Mouse (Mus musculus) frontal cortex, postnatal 36 days (tissue): ENCODE results near the gene Ndufaf8.

Source experiments
- DNase-seq, 2 experiments: peaks; one replicate each; pipeline ENCODE4 v3.0.0; 2022; ENCODE audit warnings: low spot score in 2 of 2

Ndufaf8 gene

GRCm38 (mm10) chr11:120086702-120087152 is 12.0 kb upstream of the Ndufaf8 start, which contains the start of gene Cep131:
Cep131 (minus strand) TSS chr11:120086827.
- peak; percentile 95 to 98 for DNase-seq

GRCm38 (mm10) chr11:120090661-120091060 is 8.1 kb upstream of the Ndufaf8 start:
- no peak for DNase-seq

- DNase-seq, result no peak
These were observed 5.7 kb upstream of the Ndufaf8 start for GRCm38 (mm10) chr11:120092817-120093591.

- peak; percentile 73 to 78 for DNase-seq
These were observed 2.3 kb downstream of the Ndufaf8 start for GRCm38 (mm10) chr11:120101036-120101435.

GRCm38 (mm10) chr11:120103431-120103997 is 4.8 kb downstream of the Ndufaf8 start:
- DNase-seq, result no peak

GRCm38 (mm10) chr11:120107026-120107425 is 8.3 kb downstream of the Ndufaf8 start:
- DNase-seq, result no peak

GRCm38 (mm10) chr11:120107796-120108195 is 9.1 kb downstream of the Ndufaf8 start:
- no peak for DNase-seq

GRCm38 (mm10) chr11:120109558-120110210 is 11.0 kb downstream of the Ndufaf8 start:
- DNase-seq, result no peak

GRCm38 (mm10) chr11:120110554-120110953 is 11.8 kb downstream of the Ndufaf8 start:
- DNase-seq, result no peak

GRCm38 (mm10) chr11:120111033-120111432 is 12.3 kb downstream of the Ndufaf8 start:
- peak; percentile 29 to 36 for DNase-seq

- no peak for DNase-seq
These were observed 13.4 kb downstream of the Ndufaf8 start for GRCm38 (mm10) chr11:120112136-120112535.

- no peak for DNase-seq
These were observed 15.9 kb downstream of the Ndufaf8 start for GRCm38 (mm10) chr11:120114488-120115215.

- DNase-seq, result no peak
These were observed 18.9 kb downstream of the Ndufaf8 start for GRCm38 (mm10) chr11:120117626-120118025.

GRCm38 (mm10) chr11:120119108-120119507 is 20.4 kb downstream of the Ndufaf8 start:
- no peak for DNase-seq

- DNase-seq, result no peak
These were observed 21.3 kb downstream of the Ndufaf8 start for GRCm38 (mm10) chr11:120119936-120120541.

GRCm38 (mm10) chr11:120120642-120121420 is 22.1 kb downstream of the Ndufaf8 start:
- peak; percentile 71 to 78 for DNase-seq

- DNase-seq, result no peak
These were observed 23.4 kb downstream of the Ndufaf8 start for GRCm38 (mm10) chr11:120122126-120122525.

GRCm38 (mm10) chr11:120126845-120127244 is 28.1 kb downstream of the Ndufaf8 start:
- no peak for DNase-seq

- DNase-seq, result no peak
These were observed 30.6 kb downstream of the Ndufaf8 start for GRCm38 (mm10) chr11:120129281-120129680.

- DNase-seq, result no peak
These were observed 35.4 kb downstream of the Ndufaf8 start for GRCm38 (mm10) chr11:120134148-120134547.
